Mouse (Mus musculus): ENCODE results near the gene Gjb3.

The Gjb3 gene

GRCm38 (mm10) chr4:127330181-127331100 lies at the start of gene Gjb3:
Gene Gjb3, minus strand, starts transcription at chr4:127330844.
- no peak for DNase-seq (ENCODE audit: low read depth, low spot score)

GRCm38 (mm10) chr4:127377344-127377743 lies 46.7 kb upstream of the Gjb3 start:
- peak; percentile 28 for DNase-seq (ENCODE audit: low read depth, low spot score)

GRCm38 (mm10) chr4:127375541-127376177 lies 45.0 kb upstream of the Gjb3 start:
- no peak for DNase-seq (ENCODE audit: low read depth, low spot score)

- no peak for DNase-seq (ENCODE audit: low read depth, low spot score)
These were observed 44.0 kb upstream of the Gjb3 start for GRCm38 (mm10) chr4:127374645-127375044.

GRCm38 (mm10) chr4:127373491-127373890 lies 42.8 kb upstream of the Gjb3 start:
- no peak for DNase-seq (ENCODE audit: low read depth, low spot score)

GRCm38 (mm10) chr4:127371546-127371945 lies 40.9 kb upstream of the Gjb3 start:
- DNase-seq (ENCODE audit: low read depth, low spot score), result peak; percentile 87

- DNase-seq (ENCODE audit: low read depth, low spot score), result peak; percentile 67
These were observed 39.8 kb upstream of the Gjb3 start for GRCm38 (mm10) chr4:127370447-127370846.

GRCm38 (mm10) chr4:127368379-127368973 lies 37.8 kb upstream of the Gjb3 start:
- DNase-seq (ENCODE audit: low read depth, low spot score), result peak; percentile 67

GRCm38 (mm10) chr4:127365834-127366233 lies 35.2 kb upstream of the Gjb3 start:
- no peak for DNase-seq (ENCODE audit: low read depth, low spot score)

- no peak for DNase-seq (ENCODE audit: low read depth, low spot score)
These were observed 34.8 kb upstream of the Gjb3 start for GRCm38 (mm10) chr4:127365433-127365832.

GRCm38 (mm10) chr4:127364431-127364830 lies 33.8 kb upstream of the Gjb3 start:
- no peak for DNase-seq (ENCODE audit: low read depth, low spot score)

- peak; percentile 43 for DNase-seq (ENCODE audit: low read depth, low spot score)
These were observed 32.7 kb upstream of the Gjb3 start for GRCm38 (mm10) chr4:127363331-127363730.

GRCm38 (mm10) chr4:127362520-127362919 lies 31.9 kb upstream of the Gjb3 start:
- DNase-seq (ENCODE audit: low read depth, low spot score), result no peak

- DNase-seq (ENCODE audit: low read depth, low spot score), result no peak
These were observed 27.4 kb upstream of the Gjb3 start, which contains the start of gene Gjb5 for GRCm38 (mm10) chr4:127358018-127358417. Gene Gjb5, minus strand, starts transcription at chr4:127358181.

- DNase-seq (ENCODE audit: low read depth, low spot score), result peak; percentile 96
These were observed 24.2 kb upstream of the Gjb3 start for GRCm38 (mm10) chr4:127354506-127355485.

- peak; percentile 52 for DNase-seq (ENCODE audit: low read depth, low spot score)
These were observed 23.4 kb upstream of the Gjb3 start, which contains the start of gene Gjb4 for GRCm38 (mm10) chr4:127353951-127354438. Gene Gjb4, minus strand, starts transcription at chr4:127354081.

- peak; percentile 96 for DNase-seq (ENCODE audit: low read depth, low spot score)
These were observed 21.9 kb upstream of the Gjb3 start for GRCm38 (mm10) chr4:127352594-127352993.

- peak; percentile 74 for DNase-seq (ENCODE audit: low read depth, low spot score)
These were observed 19.1 kb upstream of the Gjb3 start for GRCm38 (mm10) chr4:127349560-127350300.

- DNase-seq (ENCODE audit: low read depth, low spot score), result no peak
These were observed 14.4 kb upstream of the Gjb3 start for GRCm38 (mm10) chr4:127345000-127345399.

- DNase-seq (ENCODE audit: low read depth, low spot score), result no peak
These were observed 10.7 kb upstream of the Gjb3 start for GRCm38 (mm10) chr4:127341372-127341771.

All from 3T3-L1 (cell line).